Mouse (Mus musculus) adrenal gland (tissue): ENCODE measurements around the gene Memo1.

Experiments
- intact Hi-C: fragments of 180-260 bp; cut with DNase I; formaldehyde crosslinking; loops from one replicate; pipeline ENCODE4 v1.15.1; 2025

Memo1 gene

GRCm38 (mm10) chr17:74296076-74296823 lies 929 bp upstream of the Memo1 start:
- intact Hi-C loops: loop anchor here (5.0 kb wide), 2 partner anchors 79 to 274 kb away; no protein-coding TSS in a partner anchor

GRCm38 (mm10) chr17:74294426-74295025 lies 795 bp downstream of the Memo1 start:
- intact Hi-C loops: loop anchor here (5.0 kb wide), 2 partner anchors 77 to 272 kb away; no protein-coding TSS in a partner anchor

GRCm38 (mm10) chr17:74293687-74294425 lies 1.5 kb downstream of the Memo1 start:
- intact Hi-C loops: no loop called here

GRCm38 (mm10) chr17:74291640-74292361 lies 3.5 kb downstream of the Memo1 start:
- intact Hi-C loops: no loop called here

GRCm38 (mm10) chr17:74290869-74291268 lies 4.5 kb downstream of the Memo1 start:
- intact Hi-C loops: no loop called here

- intact Hi-C loops: no loop called here
Measured at GRCm38 (mm10) chr17:74290198-74290597, 5.1 kb downstream of the Memo1 start.

- intact Hi-C loops: loop anchor here (5.0 kb wide), 1 partner anchor 91 kb away; no protein-coding TSS in a partner anchor
Measured at GRCm38 (mm10) chr17:74288626-74289025, 6.7 kb downstream of the Memo1 start.

GRCm38 (mm10) chr17:74286140-74286730 lies 9.1 kb downstream of the Memo1 start:
- intact Hi-C loops: loop anchor here (5.0 kb wide), 1 partner anchor 89 kb away; no protein-coding TSS in a partner anchor

GRCm38 (mm10) chr17:74285730-74286129 lies 9.6 kb downstream of the Memo1 start:
- intact Hi-C loops: loop anchor here (5.0 kb wide), 1 partner anchor 88 kb away; no protein-coding TSS in a partner anchor

- intact Hi-C loops: loop anchor here (5.0 kb wide), 1 partner anchor 87 kb away; no protein-coding TSS in a partner anchor
Measured at GRCm38 (mm10) chr17:74284397-74285115, 10.8 kb downstream of the Memo1 start.

- intact Hi-C loops: no loop called here
Measured at GRCm38 (mm10) chr17:74282024-74282423, 13.3 kb downstream of the Memo1 start.

- intact Hi-C loops: loop anchor here (10.0 kb wide), 1 partner anchor 54 kb away; no protein-coding TSS in a partner anchor
Measured at GRCm38 (mm10) chr17:74278966-74279869, 16.1 kb downstream of the Memo1 start.

GRCm38 (mm10) chr17:74274471-74274870 lies 20.9 kb downstream of the Memo1 start:
- intact Hi-C loops: loop anchor here (10.0 kb wide), 1 partner anchor 50 kb away; no protein-coding TSS in a partner anchor

- intact Hi-C loops: loop anchor here (10.0 kb wide), 1 partner anchor 48 kb away; no protein-coding TSS in a partner anchor
Measured at GRCm38 (mm10) chr17:74272683-74273205, 22.6 kb downstream of the Memo1 start.

- intact Hi-C loops: loop anchor here (10.0 kb wide), 1 partner anchor 47 kb away; no protein-coding TSS in a partner anchor
Measured at GRCm38 (mm10) chr17:74271541-74272268, 23.6 kb downstream of the Memo1 start.

GRCm38 (mm10) chr17:74270205-74270604 lies 25.1 kb downstream of the Memo1 start:
- intact Hi-C loops: loop anchor here (10.0 kb wide), 1 partner anchor 45 kb away; no protein-coding TSS in a partner anchor

GRCm38 (mm10) chr17:74267415-74268180 lies 27.7 kb downstream of the Memo1 start:
- intact Hi-C loops: no loop called here
